Mouse (Mus musculus): ENCODE measurements around the gene Hoxc10. TPM values are rescaled to one million over a fixed set of nuclear protein-coding genes. Genes with fewer than 3 reads are reported as not detected.

Gene Hoxc10
- total RNA-seq, 2 experiments from 2014 or later = not detected

GRCm38 (mm10) chr15:102965892-102966775, 462 bp upstream of the Hoxc10 start:
- DNase-seq = peak; percentile 48 to 69
- intact Hi-C loops (cut with DNase I) = no loop called here

DNA sequence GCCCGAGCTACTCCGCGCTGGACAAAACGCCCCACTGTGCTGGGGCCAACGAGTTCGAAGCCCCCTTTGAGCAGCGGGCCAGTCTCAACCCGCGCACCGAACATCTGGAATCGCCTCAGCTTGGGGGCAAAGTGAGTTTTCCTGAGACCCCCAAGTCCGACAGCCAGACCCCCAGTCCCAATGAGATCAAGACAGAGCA, 615 bp downstream of the Hoxc10 start, which contains the start of gene Hoxc5:
Gene Hoxc5, plus strand, starts transcription at position 132 of the 199 bp plus-strand sequence.
- no peak for DNase-seq
- intact Hi-C loops (cut with DNase I) = no loop called here

GRCm38 (mm10) chr15:102967511-102968397, 1.2 kb downstream of the Hoxc10 start:
- DNase-seq = no peak
- intact Hi-C loops (cut with DNase I) = no loop called here

DNA sequence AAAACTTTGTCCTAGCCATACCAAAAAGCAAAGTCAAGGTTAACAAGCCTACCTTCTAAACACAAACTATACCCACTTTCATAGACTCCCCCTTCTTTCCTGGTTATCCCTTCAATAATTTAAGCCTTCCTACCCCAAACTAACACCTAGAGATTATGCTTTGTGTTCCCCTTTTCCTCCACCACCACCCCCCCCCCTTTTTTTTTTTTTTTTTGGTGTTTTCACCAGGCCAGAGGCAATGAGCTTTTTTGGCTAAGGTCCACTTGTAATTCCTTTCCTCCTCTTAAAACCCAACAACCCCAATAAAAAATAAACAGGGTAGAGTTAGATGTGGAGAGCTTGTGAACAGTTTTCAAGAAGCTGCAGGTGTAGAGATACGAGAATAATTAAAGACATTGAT, 2.7 kb downstream of the Hoxc10 start:
- intact Hi-C loops (cut with DNase I) = no loop called here
- no peak for DNase-seq

- intact Hi-C loops (cut with DNase I) = loop anchor here (5.0 kb wide), 1 partner anchor 208 kb away; no protein-coding TSS in a partner anchor
- no peak for DNase-seq
Measured at GRCm38 (mm10) chr15:102970740-102971139, 4.1 kb downstream of the Hoxc10 start.

DNA sequence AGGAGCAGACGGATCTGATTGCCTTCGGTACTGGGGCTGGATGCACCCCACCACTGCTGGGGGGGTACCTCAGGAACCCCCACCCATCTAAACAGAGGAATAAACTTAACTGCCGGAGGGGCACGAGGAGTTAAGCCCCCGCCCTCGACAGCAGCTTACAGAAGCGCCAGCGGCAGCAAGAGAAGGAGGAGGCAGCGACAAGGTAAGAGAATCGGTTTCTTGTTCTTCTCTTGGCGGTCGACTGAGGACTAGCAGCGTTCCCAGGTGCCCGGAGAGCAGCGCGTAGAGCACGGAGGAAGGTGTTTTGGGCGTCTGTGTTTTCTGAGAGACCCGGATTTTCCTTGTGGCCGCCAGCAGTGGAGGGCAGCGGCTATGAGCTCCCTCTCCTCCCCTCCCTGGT, 5.7 kb downstream of the Hoxc10 start:
- intact Hi-C loops (cut with DNase I) = loop anchor here (5.0 kb wide), 1 partner anchor 210 kb away; no protein-coding TSS in a partner anchor

GRCm38 (mm10) chr15:102972753-102973152, 6.2 kb downstream of the Hoxc10 start:
- no peak for DNase-seq
- intact Hi-C loops (cut with DNase I) = loop anchor here (5.0 kb wide), 1 partner anchor 210 kb away; no protein-coding TSS in a partner anchor

More for the DNA sequence above, 5.7 kb downstream of the Hoxc10 start:
- DNase-seq = no peak

DNA sequence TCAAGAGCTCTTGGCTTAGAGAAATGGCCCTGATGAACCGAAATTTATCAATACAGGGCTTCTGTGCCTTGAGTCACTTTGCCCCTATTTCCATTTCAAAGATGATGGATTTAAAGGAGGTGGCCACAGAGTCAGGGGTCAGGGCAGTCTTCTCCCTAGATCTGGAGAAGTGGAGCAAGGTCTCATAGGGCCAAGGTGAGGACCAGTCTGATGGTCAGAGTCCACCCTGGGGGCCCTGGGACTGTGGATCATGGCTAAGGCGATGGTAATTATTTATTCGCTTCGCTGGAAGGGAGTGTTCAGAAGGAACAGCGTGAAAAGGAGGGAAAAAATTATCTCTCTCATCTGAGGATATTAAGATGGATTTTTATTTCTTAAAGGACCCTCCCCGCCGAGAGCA, 8.4 kb downstream of the Hoxc10 start:
- intact Hi-C loops (cut with DNase I) = no loop called here
- no peak for DNase-seq

DNA sequence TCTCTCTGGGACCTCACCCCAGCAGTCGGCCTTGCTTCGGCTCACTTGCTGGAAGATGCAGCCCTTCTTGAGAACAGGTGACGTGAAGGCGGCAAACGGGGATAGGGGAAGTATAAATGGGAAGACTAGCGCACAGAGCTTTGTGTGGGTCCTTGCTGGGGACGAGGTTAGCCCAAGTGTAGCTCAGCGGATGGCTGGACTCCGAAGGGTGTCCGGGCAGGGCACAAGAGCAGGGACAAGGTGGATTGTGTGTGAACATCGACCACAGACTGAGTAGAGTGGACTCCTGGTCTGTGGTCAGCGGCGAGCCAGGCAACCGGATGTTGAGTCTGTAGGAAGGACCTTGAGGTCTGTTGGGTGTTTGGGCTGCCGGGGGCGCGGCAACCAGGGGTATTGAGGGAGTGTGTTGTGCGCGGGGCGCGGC, 9.1 kb downstream of the Hoxc10 start:
- intact Hi-C loops (cut with DNase I) = no loop called here
- DNase-seq = no peak

DNA sequence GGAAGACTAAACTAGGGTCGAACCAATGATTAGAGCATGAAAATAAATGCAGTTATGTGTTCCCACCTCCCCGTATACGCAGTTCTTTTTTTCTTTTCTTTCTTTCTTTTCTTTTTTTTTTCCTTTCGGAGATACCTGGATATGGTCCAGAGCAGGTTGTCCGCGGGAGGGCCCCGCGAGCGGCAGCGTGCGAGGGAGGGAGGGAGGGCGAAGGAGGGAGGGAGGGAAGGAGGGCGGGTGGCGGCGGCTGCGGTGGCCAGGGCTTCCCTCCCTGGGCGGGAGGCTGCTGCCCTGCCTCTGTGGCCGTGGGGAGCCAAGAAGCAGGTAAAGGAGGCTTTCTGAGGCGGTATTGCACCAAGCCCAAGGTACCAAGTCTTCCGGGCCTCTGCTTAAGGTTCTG, 9.6 kb downstream of the Hoxc10 start, which contains the start of gene Hoxc9:
Gene Hoxc9, plus strand, starts transcription at position 269 of the 400 bp plus-strand sequence.
- intact Hi-C loops (cut with DNase I) = no loop called here
- no peak for DNase-seq

- intact Hi-C loops (cut with DNase I) = no loop called here
Measured at GRCm38 (mm10) chr15:102976631-102977422, 10.2 kb downstream of the Hoxc10 start.

GRCm38 (mm10) chr15:102977423-102977974, 10.9 kb downstream of the Hoxc10 start:
- DNase-seq = no peak
- intact Hi-C loops (cut with DNase I) = no loop called here

More at GRCm38 (mm10) chr15:102976631-102977422, 10.2 kb downstream of the Hoxc10 start:
- no peak for DNase-seq

- intact Hi-C loops (cut with DNase I) = no loop called here
- no peak for DNase-seq
Measured at GRCm38 (mm10) chr15:102978615-102979515, 12.3 kb downstream of the Hoxc10 start.

DNA sequence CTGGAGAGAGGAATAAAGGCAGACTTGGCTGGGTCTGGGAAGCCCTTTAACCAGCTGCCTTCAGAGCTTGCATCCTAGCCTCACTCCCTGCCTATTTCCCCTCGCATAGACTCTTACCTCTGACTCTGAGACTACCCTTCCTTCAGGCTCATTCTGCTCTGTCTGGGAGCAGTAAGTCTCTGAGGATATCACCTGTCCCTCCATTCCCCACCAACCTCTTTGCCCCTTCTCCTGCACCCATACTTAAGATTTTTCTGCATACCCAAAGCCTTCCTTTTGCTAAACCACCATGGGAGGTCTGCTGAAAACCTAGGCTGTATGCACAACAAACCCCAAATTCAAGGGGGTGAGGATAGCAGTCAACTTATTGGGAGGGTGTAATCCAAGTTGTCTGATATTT, 13.3 kb downstream of the Hoxc10 start:
- intact Hi-C loops (cut with DNase I) = no loop called here
- no peak for DNase-seq

- DNase-seq = no peak
- intact Hi-C loops (cut with DNase I) = no loop called here
Measured at GRCm38 (mm10) chr15:102980352-102980751, 13.8 kb downstream of the Hoxc10 start.

DNA sequence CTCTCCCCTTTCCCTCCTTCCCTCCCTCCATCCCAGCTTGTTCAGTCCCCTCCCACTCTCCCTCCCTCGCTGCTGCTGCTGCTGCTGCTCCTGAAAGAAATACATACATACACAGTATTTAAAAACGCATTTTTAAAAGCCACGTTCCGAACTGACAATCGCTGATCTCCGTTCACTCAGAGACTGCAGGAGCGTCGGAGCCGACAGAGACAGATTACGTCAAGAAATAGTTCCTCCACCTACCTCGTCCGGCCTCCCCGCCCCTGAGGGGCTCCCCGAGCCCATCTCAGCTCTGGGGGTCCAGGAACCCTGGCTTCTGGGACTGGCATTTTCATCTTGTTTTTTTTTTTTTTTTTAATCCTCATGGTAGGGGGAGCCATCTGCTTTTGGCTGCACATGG, 14.3 kb downstream of the Hoxc10 start:
- DNase-seq = no peak
- intact Hi-C loops (cut with DNase I) = no loop called here

DNA sequence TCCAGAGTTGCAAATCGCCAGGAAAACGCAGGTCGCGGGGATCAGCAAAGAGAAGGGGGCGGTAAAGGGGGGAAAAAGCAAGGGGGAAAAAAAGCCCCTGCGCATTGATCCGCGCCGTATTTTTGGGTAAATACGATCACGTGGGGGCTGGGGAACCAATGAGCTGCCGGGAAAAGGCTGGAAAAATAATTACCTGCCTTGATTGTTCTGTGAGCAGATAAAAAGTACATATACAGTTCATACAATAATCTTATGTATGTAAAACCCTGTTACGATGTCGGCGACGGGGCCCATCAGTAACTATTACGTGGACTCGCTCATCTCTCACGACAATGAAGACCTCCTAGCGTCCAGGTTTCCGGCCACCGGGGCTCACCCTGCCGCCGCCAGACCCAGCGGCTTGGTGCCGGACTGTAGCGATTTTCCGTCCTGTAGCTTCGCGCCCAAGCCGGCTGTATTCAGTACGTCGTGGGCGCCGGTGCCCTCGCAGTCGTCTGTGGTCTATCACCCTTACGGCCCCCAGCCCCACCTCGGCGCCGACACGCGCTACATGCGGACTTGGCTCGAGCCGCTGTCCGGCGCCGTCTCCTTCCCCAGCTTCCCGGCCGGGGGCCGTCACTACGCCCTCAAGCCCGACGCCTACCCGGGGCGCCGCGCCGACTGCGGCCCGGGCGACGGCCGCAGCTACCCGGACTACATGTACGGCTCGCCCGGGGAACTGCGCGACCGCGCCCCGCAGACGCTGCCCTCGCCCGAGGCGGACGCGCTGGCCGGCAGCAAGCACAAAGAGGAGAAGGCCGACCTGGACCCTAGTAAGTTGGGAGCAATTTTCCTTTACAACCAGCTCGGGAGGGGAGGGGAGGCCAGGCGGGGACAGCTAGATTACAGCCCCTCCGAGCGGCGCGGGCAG, 15.0 kb downstream of the Hoxc10 start:
- DNase-seq = no peak
- intact Hi-C loops (cut with DNase I) = no loop called here

- no peak for DNase-seq
- intact Hi-C loops (cut with DNase I) = no loop called here
Measured at GRCm38 (mm10) chr15:102983716-102984115, 17.1 kb downstream of the Hoxc10 start.
